Mouse (Mus musculus): ENCODE measurements around the gene Pde4a.
"Not testable (repeated sequence)": the region's sequence is repeated elsewhere in the genome, so short reads cannot be mapped to it uniquely, and the experiment has no call there.

Pde4a gene

DNA sequence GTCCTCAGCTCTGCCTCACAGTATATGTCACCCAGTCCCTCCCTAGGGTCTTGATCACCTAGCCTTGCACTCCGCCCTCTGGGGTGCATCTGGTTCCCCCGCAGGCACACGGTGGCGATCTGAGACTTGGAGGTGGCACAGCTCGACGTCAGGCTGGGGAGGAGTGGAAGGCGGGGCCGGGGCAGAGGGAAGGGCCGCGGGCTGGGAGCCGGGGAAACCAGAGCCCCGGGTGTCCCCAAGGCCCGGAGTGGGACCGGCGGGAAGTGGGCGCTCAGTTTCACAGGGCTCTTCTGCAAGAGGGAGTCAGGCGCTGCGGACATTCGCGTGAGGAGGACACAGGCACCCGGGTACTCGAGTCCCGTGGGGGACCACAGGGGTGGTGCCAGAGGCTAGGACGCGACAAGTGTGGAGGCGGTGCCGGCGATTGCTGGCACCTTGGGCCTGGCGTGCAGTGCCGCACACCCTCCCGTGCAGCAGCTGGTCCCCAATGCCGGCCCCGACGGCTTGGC lies 18.4 kb downstream of the Pde4a start:
- peak; percentile 80 for DNase-seq

DNA sequence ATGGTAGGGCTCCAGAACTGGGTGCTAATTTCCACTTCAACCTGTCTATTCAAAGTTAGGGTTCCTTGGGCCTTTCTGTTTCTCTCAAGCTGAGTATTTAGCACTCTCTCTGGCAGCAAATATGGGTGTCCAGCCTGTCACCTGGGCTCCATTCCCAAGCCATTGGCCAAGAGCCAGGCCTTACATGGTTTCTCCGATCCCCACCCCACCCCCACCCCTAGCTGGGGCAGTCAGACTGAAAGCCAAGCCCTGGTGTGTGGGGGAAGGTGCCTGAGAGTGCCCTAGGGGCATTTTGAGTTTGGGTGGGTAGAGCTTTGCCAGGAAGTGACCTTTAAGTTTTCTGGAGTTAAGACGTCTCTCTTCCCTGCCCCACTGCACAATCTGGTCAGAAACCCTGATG lies 19.2 kb downstream of the Pde4a start:
- DNase-seq = peak; percentile 50

DNA sequence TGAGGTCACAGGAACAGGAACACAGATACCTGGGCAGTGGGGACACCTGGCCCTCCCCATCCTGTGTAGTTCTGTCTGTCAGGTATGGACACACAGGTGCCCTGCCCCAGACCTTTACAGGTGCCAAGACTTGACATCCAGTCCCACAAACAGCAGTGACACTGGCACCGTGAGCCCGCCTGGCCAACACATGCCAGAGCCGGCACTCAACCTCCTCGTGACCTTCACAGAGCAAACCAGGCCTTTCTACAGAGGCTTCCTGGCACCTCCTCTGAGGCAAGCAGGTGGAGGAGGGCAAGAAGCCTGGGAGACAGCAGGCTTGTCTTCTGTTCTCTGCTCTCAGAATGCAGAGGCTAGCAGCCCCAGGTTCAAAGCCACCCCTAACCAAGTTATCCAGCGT lies 19.9 kb downstream of the Pde4a start:
- peak; percentile 15 for DNase-seq

DNA sequence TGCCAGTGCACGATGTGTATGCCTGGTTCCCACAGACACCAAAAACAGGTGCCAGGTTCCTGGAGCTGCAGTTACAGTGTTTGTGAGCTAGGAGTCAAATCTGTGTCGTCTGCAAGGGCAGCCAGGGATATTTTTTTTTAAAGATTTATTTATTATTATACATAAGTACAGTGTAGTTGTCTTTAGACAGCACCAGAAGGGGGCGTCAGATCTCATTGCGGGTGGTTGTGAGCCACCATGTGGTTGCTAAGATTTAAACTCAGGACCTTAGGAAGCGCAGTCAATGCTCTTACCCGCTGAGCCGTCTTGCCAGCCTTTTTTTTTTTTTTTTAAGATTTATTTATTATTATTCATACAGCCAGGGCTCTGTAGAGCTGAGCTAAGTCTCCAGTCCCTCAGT lies 24.4 kb downstream of the Pde4a start:
- peak; percentile 54 for DNase-seq

DNA sequence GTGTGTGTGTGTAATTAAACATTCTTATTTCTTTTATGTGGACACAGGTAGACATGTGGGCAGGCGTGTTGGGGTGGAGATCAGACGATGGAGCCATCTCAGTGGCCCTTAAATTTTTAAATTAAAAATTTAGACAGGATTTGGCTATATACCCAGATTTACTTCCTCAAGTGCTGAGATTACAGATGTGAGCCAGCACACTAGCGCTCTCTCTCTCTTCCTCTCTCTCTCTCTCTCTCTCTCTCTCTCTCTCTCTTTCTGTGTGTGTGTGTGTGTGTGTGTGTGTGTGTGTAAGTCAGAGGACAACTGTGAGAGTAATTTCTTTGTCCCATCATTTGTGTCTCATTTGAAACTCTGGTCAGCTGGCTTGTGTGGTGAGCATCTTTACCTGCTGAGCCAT lies 25.2 kb downstream of the Pde4a start:
- no peak for DNase-seq

DNA sequence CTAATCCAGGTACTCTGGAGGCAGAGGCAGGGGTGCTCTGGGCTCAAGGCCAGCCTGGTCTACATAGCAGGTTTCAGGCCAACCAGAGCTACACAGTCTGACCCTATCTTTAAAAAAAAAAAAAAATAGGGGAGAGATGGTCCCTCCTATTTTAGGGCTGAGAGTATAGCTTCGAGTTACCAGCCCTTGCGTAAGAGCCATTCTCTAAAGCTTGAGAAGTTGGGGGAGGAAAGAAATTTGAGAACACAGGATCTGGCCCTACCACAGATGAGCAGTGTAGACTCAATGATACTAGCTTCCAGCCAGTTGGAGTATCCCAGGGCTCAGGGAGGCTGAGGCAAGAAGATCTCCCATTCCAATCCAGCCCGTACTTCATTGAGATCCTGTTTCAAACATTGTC lies 28.3 kb downstream of the Pde4a start:
- DNase-seq = no peak

DNA sequence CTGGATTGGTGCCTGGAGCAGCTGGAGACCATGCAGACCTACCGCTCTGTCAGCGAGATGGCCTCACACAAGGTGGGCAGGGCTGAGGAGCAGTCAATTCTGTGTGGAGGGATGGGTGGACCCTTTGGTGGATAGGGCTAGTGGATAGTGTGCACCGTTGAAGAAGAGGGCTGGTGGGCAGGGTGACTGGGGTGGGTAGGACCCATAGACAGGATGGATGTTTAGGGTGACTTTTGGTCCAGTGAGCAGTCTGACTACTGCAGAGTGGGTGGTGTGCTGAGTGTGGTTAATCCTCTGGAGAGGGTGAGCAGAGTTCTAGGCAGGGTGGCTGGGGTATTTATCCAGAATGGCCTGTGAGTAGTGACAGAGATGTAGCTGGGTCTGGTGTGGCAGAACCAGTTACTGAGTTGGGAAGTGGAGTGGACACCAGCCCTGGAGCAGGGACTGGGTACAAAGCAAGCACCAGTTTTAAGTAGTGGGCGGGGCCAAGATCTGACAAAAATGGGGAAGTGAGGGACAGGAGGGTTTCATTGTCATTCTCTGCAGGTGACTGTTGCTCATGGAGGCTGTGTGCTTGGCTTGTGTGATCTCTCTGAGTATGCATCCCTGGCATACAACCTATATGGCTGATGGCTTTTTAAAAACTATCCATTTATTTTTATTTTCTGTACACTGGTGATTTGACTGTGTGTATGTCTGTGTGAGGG lies 29.4 kb downstream of the Pde4a start:
- DNase-seq = peak; percentile 50

DNA sequence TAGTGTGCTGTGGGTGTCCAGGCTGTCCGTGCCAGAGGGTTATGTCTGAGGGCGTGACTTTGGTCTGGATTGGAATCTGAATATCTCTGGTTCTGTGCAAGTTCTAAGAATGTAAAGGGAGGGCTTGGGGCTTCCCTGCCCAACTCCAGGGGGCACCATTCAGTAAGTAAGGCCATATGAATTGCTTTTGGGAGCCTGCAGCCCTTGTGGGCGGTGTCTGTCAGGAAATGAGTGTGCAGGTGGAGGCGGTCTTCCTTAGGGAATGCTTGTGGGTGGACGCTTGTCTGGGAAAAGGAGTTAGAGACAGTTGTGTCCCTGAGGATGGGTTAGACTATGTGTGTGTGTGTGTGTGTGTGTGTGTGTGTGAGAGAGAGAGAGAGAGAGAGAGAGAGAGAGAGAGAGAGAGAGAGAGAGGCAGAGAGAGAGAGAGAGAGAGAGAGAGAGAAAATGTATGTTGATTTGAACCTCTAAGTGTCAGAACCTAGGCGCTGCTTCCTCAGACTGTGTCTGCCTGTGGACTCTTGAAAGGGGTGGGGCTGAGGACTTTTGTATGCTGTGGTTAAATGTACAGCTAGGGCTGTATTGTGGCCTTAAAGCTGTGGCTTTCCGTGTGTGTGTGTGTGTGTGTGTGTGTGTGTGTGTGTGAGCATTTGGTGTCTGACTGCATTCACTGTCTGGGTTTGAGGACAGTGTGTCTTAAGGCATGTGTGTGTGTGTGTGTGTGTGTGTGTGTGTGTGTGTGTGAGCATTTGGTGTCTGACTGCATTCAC lies 30.4 kb downstream of the Pde4a start:
- not testable (repeated sequence) for DNase-seq

DNA sequence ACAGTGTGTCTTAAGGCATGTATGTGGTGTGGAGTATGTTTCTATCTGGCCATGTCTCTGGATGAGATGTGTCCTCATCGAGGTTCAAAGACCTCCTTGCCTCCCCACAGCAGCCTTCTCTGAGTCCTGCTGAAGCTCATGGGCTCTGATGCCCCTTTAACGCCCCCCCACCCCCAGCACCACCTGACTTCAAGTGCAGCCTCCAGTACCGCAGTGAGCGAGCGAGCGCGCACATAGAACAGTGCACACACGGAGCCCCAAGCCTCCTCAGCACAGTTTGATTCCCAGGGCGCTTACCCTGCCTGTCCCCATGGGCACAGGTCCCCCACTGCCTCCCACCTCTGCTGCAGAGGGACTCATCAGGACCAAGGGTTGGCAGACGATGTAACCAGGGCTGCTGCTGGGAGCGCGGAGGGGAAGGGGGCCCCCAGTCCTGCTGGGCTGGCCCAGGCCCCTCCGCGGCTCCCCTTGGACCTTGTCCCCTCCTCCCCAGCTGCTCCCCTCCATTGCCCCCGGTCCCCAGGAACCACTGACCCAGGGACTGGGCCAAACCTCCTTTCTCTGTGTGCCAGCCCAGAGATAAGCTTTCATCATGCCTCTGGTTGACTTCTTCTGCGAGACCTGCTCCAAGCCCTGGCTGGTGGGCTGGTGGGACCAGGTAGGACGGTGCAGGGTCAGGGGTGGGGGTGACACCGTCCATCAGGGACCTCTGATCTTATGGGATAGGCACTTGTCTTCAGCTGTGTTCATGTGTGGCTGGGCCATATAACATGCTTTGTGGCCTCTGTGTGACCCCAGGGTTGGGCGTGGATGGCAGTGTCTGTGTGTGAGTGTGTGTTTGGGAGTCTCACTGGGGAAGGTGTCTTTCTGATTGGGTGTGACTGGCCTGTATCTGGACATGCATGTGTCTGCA lies 31.3 kb downstream of the Pde4a start:
- no peak for DNase-seq

DNA sequence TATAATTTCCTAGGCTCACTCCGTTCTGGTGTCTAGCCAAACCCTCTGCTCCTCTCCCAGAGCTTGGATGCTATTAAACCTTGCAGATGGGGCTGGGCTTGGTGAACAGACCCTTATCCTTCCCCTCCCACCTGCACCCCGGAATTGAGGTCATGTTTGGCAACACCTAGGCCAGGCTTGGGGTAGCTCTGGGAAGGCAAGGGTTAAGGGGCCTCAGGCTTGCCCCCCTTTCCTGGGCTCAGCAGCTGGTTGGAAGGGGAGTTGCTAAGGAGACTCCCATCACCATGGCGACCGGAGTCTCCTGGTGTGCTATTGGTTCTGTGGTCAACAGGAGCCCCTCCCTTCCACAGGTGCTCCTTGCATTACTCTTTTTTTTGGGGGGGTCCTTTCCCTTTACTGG lies 32.5 kb downstream of the Pde4a start:
- no peak for DNase-seq

DNA sequence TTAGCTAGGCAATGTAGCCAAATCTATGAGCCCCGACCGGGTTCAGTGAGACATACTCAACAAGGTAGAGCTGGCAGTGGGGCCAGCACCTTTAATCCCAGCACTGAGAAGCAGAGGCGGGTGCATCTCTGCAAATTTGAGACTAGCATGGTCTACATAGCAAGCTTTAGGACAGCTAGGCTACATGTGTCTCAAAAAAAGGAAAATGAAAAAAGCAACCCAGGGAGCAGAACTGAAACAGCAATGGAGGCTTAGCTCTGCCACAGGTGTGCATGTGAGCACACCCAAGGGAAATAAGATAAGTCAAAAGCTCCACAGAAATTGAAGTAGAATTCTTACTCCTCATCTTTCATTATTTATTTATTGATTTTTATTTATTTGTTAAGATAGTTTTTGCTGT lies 33.4 kb downstream of the Pde4a start:
- no peak for DNase-seq

DNA sequence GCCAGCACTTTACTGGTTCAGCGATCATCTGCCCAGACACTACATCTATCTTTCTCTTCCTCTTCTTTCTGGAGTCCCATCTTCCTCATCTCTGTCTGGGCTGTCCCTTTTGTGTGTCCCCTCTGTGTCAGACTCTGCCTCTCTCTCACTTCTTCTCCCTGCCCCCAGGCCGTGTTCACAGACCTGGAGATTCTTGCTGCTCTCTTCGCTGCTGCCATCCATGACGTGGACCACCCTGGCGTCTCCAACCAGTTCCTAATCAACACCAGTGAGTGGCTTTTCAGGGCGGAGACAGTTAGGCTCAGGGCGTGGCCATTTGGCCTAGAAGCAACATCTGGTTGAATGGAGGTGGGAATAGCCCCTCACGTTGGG lies 38.6 kb downstream of the Pde4a start:
- no peak for DNase-seq

DNA sequence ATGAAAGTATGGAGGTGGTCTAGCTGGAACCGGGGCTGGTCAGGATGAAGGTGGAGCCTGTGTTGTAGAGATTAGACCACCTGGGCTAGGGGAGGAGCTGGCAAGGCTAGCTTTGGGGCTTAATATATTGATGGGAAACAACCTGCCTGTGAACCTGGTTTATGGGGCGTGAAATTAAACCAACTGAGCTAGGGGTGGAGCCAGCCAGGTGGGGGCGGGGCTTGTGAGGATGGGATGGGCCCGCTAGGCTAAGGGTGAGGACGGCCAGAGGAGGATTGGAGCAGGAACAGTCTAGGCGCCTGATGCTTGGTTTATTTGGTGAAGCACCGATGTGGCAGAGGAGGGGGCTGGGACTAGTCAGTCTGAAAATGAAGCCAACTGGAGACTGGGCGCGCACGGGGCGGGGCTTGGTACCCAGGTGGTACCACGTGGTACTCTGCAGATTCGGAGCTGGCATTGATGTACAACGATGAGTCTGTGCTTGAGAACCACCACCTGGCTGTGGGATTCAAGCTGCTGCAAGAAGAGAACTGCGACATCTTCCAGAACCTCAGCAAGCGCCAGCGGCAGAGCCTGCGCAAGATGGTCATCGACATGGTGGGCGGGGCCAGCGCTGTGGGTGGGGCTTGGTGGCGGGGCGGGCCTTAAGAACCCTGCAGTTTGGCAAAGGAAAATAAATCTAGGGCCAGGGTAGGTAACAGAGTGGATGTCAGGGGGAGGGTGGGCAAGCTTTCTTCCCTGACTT lies 39.2 kb downstream of the Pde4a start:
- DNase-seq = no peak

DNA sequence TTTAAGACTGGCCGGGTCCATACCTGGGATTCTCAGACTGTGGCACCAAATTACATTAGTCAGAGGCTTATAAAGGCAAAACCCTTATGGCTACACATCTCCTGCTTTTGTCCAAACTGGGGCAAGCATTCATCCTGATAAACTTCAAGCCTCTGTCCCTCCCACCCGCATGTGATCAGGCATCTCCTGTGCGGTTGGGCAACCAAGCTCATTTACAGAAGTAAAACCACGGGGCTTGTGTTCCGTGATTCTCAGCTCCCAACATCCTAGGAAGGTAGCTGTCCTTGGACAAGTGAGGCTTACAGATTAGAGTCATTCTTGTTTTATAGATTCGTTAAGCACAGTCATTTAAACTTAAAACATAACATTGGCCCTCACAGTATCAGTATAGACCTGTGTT lies 41.3 kb downstream of the Pde4a start:
- DNase-seq = no peak

DNA sequence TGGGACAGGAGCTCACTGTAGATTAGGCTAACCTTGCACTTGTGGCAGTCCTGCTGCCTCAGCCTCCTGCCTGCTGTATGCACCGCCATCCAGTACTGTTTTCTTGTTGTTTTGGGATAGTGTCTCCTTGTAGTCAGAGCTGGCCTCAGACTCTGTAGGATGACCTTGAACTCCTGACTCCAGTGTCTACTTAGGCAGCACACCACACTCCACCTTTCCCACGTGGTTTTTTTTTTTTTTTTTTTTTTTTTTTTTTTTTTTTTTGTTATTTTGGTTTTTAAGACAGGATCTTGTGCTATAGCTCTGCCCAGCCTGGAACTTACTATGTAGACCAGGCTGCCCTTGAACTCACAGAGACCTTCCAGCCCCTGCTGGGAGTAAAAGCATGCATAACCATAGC lies 43.1 kb downstream of the Pde4a start:
- no peak for DNase-seq

DNA sequence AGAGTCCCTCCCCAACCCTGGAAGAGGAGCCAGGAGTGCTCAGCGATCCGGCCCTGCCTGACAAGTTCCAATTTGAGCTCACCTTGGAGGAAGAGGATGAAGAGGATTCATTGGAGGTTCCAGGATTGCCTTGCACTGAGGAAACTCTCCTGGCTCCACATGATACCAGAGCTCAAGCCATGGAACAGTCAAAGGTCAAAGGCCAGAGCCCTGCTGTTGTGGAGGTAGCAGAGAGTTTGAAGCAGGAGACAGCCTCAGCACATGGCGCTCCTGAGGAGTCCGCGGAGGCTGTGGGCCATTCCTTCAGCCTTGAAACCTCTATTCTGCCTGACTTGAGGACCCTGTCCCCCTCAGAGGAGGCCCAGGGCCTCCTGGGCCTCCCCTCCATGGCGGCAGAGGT lies 45.3 kb downstream of the Pde4a start:
- DNase-seq = no peak

DNA sequence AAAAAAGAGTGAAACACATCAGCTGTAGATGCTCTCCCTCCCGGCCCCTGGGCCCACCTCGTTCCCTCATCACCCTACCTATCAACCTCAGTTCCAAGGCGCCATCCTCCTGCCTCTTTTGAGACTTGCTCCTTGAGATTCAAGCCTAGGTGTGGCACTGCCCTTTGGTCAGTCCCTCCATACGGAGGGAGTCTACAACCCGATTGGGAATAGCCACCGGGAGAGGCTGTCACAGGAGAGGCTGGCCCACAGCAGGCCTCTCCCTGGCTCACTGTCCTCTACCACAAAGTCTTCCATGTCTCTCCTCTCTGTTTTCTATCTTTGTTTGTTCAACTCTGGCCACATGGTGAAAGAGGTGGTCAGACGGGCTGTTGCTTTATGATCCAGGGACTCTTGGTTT lies 46.1 kb downstream of the Pde4a start:
- no peak for DNase-seq

DNA sequence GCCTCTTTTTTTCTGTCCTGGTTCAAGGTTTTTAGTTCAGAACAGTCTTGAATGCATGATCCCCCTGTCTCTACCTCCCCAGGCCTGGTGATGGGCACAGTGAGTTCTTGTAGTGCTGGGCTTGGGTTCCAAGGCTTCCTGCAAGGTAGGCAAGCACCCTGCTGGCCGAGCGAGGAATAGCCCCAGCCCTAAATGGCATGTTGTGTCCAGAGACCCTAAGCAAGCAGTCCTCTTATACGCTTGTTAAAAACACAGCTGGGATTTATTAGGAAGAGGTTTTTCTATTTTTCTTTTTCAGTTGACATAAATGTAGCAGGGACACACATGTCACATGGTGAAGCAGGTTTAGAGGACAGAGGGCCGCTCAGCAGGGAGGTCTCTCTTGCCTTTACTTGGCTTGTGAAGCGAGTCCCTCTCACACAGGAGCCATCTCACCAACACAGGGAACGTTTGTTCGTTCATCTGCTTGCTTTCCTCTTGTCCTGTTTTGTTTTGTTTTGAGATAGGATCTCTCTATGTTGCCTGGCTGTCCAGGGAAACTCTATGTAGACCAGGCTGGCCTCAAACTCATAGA lies 48.2 kb downstream of the Pde4a start:
- no peak for DNase-seq

DNA sequence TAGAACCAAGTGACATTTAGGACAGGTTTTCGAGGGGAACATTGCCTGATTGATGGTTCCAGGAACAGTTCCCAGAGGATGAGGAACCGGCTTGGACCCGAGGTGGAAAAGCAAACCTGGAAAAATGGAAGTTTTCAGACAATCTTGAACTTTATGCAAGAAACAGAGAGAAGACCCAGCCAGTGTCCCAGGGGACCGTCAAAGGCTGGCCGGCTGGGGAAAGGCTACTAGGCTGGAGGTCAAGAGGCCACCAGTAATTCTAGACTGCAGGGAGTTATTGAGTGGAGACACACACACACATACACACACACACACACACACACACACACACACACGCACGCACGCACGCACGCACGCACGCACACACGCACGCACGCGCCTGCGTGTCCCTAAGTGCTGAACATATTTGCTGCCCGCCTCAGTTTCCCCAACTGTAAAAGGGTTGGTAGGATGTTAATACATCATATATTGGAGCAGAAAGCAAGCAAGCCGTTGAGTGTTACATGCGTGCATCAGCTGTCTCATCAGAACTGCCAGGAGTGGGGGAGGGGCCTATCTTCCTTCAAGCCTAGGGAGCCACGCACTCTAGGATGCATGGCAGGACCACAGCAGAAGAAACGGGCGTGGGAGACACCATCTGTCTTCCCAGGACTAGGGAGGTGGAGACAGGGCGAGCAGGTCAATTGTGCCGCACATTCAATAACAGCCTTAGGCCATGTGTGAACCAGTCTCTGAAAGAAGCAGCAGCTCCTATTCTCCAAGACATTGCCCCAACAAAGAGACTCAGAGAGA lies 50.7 kb downstream of the Pde4a start:
- no peak for DNase-seq

DNA sequence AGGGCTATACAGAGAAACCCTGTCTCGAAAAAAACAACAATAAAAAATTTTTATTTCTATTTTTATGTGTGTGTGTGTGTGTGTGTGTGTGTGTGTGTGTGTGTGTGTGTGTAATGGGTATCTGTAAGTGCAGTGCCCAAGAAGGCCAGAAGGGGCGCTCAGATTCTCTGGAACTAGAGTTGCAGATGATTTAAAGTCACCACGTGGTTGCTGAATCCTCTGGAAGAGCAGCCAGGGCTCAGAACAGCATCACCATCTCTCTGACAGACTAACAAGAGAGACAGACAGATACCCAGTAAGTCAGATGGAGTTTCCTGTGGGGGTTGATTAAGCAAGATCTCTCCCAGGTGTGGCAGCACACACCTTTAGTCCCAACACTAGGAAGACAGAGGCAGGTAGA lies 54.3 kb downstream of the Pde4a start:
- DNase-seq = no peak
